Mouse (Mus musculus) cerebellum, adult 2 months (tissue): ENCODE data around the gene Kcnt1. TPM values are rescaled to one million over a fixed set of nuclear protein-coding genes. Genes with fewer than 3 reads are reported as not detected.
A peak's percentile ranks its signal among the peaks of the same experiment; 100 is the strongest.

Experiments
- DNase-seq, 2 experiments: peaks; one replicate each; pipeline ENCODE4 v3.0.0; 2021
- H3K27ac ChIP-seq: fragments of 200-500 bp; 2 replicates; pipeline ENCODE4 v1.5.1; 2012; ENCODE audit warnings: low read length, control low read depth, inconsistent platforms; ENCODE audit not compliant: insufficient read depth
- H3K27me3 ChIP-seq: fragments of 200-500 bp; 2 replicates; pipeline ENCODE4 v1.6.1; 2012; ENCODE audit warnings: inconsistent platforms, mild to moderate bottlenecking, low read length, moderate library complexity; ENCODE audit not compliant: control insufficient read depth, insufficient read depth
- H3K4me1 ChIP-seq: fragments of 200-500 bp; 2 replicates; pipeline ENCODE4 v1.6.1; 2011; ENCODE audit warnings: low read length; ENCODE audit not compliant: control insufficient read depth, insufficient read depth
- H3K4me3 ChIP-seq: fragments of 200-500 bp; replicated peaks from 2 replicates; pipeline ENCODE3; 2011; ENCODE audit warnings: mild to moderate bottlenecking, low read depth, low read length, control low read depth; ENCODE audit not compliant: insufficient read depth
- CTCF ChIP-seq: fragments of 200-500 bp; IDR thresholded peaks from 2 replicates; pipeline ENCODE4 v1.5.1; 2011; ENCODE audit warnings: low read depth, mild to moderate bottlenecking, control low read depth, low read length, moderate library complexity, borderline replicate concordance; ENCODE audit not compliant: insufficient read depth
- POLR2A ChIP-seq: fragments of 200-500 bp; IDR thresholded peaks from 2 replicates; pipeline ENCODE4 v1.6.1; 2011; ENCODE audit warnings: low read length, control low read depth, borderline replicate concordance; ENCODE audit not compliant: insufficient read depth
- WGBS: fragments of 180-500 bp; shearing (Covaris S2); methylation state at CpG from one replicate; pipeline ENCODE4 v1.1.7; 2018; 5-methylcytosine and 5-hydroxymethylcytosine counted together
- polyA plus RNA-seq: library from polyadenylated mRNA; depleted of rRNA; stranded (reverse); fragments of >200 nt; gene quantifications from 2 replicates; pipeline ENCODE4 v1.2.3, GENCODE M21; 2012

The Kcnt1 gene
- polyA plus RNA-seq, 1 experiment, result 409 TPM

DNA sequence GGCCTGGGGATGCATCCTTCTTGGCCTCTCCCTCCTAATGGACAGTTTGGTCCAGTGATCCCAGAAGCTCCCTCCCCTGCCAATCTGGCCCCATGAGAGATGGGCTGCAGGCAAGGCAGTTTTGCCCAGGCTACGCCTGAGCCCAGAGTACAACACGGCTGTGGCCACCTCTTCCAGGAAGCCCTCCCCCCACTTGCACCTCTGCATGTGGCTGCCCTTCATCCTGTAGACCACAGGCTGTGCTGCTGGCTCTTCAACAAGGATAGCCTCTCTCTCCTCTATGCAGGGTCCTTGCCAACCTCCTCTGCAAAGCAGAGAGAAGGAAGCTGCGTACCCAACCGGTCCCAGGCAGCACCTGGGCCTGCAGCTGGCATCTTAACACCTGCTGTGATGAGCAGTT lies 15.5 kb downstream of the Kcnt1 start:
- peak overlapping the region; percentile 98 for H3K27ac ChIP-seq
- WGBS, result 9% methylated on average over 4 of the region's 4 CpGs
- no peak for TF ChIP-seq POLR2A
- TF ChIP-seq CTCF, result no peak
- DNase-seq, result peak in 1 of 2 experiments; percentile 65
- H3K4me3 ChIP-seq, result peak overlapping the region; percentile 77
- H3K27me3 ChIP-seq, result no peaks in the 10 kb centered on the region
- peaks cover 49% of the 10 kb centered on the region for H3K4me1 ChIP-seq

GRCm38 (mm10) chr2:25882276-25882675 lies 18.7 kb downstream of the Kcnt1 start:
- no peak for DNase-seq
- H3K27ac ChIP-seq, result no peak overlapping the region
- peaks cover 76% of the 10 kb centered on the region for H3K4me1 ChIP-seq
- H3K4me3 ChIP-seq, result no peak overlapping the region
- 44% methylated on average over 1 of the region's 1 CpGs for WGBS
- H3K27me3 ChIP-seq, result no peaks in the 10 kb centered on the region
- TF ChIP-seq POLR2A, result no peak
- no peak for TF ChIP-seq CTCF

DNA sequence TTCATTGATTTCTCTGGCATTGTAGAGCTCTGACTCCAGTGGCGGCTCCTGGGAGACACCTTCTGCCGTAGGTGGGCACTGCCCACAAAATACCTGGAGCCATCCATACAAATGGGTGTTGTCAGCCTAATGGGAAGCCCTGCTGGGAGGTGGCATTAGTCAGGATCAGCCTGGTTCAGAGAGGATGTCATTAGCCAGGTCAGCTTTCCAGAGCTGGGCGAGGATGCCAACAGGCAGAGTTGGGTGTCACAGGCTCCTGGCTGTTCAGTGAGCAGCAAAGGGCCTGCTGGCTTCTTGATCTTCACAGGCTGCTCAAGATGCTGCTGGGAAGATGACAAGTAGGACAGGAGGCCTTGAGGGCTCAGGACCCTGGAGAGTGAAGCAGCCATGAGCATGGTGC lies 21.2 kb downstream of the Kcnt1 start:
- no peak overlapping the region for H3K27ac ChIP-seq
- DNase-seq, result peak in 1 of 2 experiments; percentile 63
- WGBS, result 21% methylated on average over 3 of the region's 3 CpGs
- H3K4me3 ChIP-seq, result no peak overlapping the region
- peaks cover 85% of the 10 kb centered on the region for H3K4me1 ChIP-seq
- no peaks in the 10 kb centered on the region for H3K27me3 ChIP-seq
- TF ChIP-seq CTCF, result no peak
- no peak for TF ChIP-seq POLR2A

GRCm38 (mm10) chr2:25887226-25887625 lies 23.7 kb downstream of the Kcnt1 start:
- TF ChIP-seq CTCF, result no peak
- TF ChIP-seq POLR2A, result no peak

DNA sequence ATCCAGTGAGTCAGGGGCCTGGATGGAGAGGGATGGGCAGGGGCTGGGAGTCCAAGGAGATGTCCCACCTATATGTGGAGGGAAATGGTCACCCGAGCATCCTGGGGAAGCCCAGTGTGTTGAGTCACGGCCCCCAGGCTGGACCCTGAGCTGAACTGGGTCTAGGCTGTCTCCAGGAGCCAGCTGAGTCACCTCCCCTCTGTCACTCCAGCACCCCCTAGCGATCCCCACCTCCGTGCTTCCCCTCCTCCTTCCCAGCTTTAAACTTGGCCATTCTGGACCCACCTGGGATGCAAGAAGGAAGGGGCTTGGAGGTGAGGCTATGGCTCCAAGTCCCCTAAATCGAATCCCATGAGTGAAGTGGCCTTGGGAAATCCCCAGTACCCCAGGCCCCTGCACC lies 24.6 kb downstream of the Kcnt1 start:
- H3K27me3 ChIP-seq, result no peaks in the 10 kb centered on the region
- no peak overlapping the region for H3K27ac ChIP-seq
- 66% methylated on average over 5 of the region's 5 CpGs for WGBS
- H3K4me1 ChIP-seq, result peaks cover 81% of the 10 kb centered on the region
- H3K4me3 ChIP-seq, result no peak overlapping the region
- TF ChIP-seq CTCF (no peak), POLR2A (no peak)
- no peak for DNase-seq

More at GRCm38 (mm10) chr2:25887226-25887625, 23.7 kb downstream of the Kcnt1 start:
- H3K27me3 ChIP-seq, result no peaks in the 10 kb centered on the region
- DNase-seq, result no peak
- WGBS, result 48% methylated on average over 8 of the region's 8 CpGs
- no peak overlapping the region; the same call in 1 of the 2 replicates for H3K27ac ChIP-seq
- H3K4me3 ChIP-seq, result no peak overlapping the region
- H3K4me1 ChIP-seq, result peaks cover 80% of the 10 kb centered on the region

GRCm38 (mm10) chr2:25892440-25892839 lies 28.9 kb downstream of the Kcnt1 start:
- TF ChIP-seq CTCF, result peak; percentile 53; the same call in 1 of the 2 replicates
- TF ChIP-seq POLR2A, result no peak

DNA sequence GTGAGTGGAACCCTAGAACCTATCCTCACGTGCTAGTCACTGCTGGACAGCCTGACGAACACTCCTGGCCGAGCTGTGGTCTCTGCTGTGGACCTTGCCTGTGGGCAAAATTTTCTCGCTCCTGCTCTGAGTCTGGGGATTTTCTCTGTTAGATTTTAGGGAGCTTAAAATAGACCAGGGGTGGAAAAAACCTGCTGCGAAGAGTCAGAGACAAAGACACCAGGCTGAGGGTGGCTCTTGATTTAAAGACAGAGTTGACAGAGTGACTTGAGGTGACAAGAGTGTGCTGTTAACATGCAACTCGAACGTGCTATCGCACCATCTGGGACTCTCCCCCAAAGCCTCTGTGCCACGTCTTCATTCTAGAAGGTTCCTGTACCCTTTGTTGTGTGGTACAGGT lies 35.4 kb downstream of the Kcnt1 start:
- Histone ChIP-seq H3K27me3 (no peaks in the 10 kb centered on the region), H3K4me1 (no peaks in the 10 kb centered on the region; the same call in 1 of the 2 replicates), H3K4me3 (no peak overlapping the region), H3K27ac (no peak overlapping the region)
- 84% methylated on average over 9 of the region's 9 CpGs for WGBS
- no peak for DNase-seq
- no peak for TF ChIP-seq CTCF
- no peak for TF ChIP-seq POLR2A

More at GRCm38 (mm10) chr2:25892440-25892839, 28.9 kb downstream of the Kcnt1 start:
- H3K27me3 ChIP-seq, result no peaks in the 10 kb centered on the region
- peak; percentile 74 to 79 for DNase-seq
- no peak overlapping the region for H3K4me3 ChIP-seq
- WGBS, result 19% methylated on average over 7 of the region's 7 CpGs
- H3K4me1 ChIP-seq, result peaks cover 48% of the 10 kb centered on the region
- peak overlapping the region; percentile 16; the same call in 1 of the 2 replicates for H3K27ac ChIP-seq

DNA sequence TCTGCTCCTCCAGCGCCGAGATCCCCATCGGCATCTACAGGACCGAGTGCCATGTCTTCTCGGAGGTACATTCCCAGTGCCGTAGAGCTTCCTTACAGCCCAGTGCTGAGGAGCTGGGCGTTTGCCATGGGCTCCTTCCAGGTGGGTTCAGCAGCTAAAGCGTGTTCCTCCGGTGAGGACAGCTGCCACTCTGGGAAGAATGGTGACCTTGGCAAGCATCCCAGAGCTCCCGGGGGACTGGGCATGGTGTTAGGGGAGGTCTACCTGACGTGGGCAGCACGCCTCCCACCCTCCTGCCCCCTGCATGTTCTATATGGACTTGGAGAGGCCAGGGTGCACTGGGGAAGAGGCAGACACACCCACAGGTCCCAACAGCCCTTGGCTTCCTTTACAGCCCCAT lies 46.3 kb downstream of the Kcnt1 start:
- no peaks in the 10 kb centered on the region for H3K27me3 ChIP-seq
- TF ChIP-seq POLR2A (no peak), CTCF (no peak)
- DNase-seq, result peak in 1 of 2 experiments; percentile 35
- peaks cover 35% of the 10 kb centered on the region for H3K4me1 ChIP-seq
- 0 out of 2 replicates have a peak overlapping the region, but pooled peaks have one; percentile 6 for H3K27ac ChIP-seq
- H3K4me3 ChIP-seq, result no peak overlapping the region
- 36% methylated on average over 12 of the region's 12 CpGs for WGBS
